Comparison of ENCODE assay signal across 11 mouse cellular contexts in genomic region chr2:157887275-157888025, GRCm38 (mm10). TPM values are rescaled to one million over a fixed set of nuclear protein-coding genes. Genes with fewer than 3 reads are reported as not detected.
DNase-seq lines count a peak whose midpoint lies in the region; ATAC-seq and TF ChIP-seq lines count a peak whose summit lies in the region.
"Had no signal": no experiment of that assay in that cellular context is flagged by ENCODE, and none has a peak within 500 bp of the region (broad histone marks: within the 10 kb centered on the region; RNA-seq: fewer than 3 reads in every experiment).

No protein-coding gene starts in this region.

- H3K9me3 ChIP-seq in forebrain, embryonic 14.5 days (replicated peaks; ENCODE audit: control insufficient read depth, low read length), result no peaks in the 10 kb centered on the region
- no peaks in the 10 kb centered on the region for H3K9me3 ChIP-seq in kidney, postnatal 0 days (replicated peaks; ENCODE audit: low read length)

- H3K27me3 ChIP-seq in forebrain, embryonic 14.5 days (replicated peaks; ENCODE audit: control insufficient read depth, insufficient read depth, low read length), result no peaks in the 10 kb centered on the region
- H3K27me3 ChIP-seq in kidney, postnatal 0 days (ENCODE audit: insufficient read depth, low read length), result no peaks in the 10 kb centered on the region

- H3K36me3 ChIP-seq in forebrain, embryonic 14.5 days (ENCODE audit: control insufficient read depth, insufficient read depth, low read length), result peaks cover 23% of the 10 kb centered on the region
- peaks cover 16% of the 10 kb centered on the region; the same call in 1 of the 2 replicates for H3K36me3 ChIP-seq in kidney, postnatal 0 days (ENCODE audit: insufficient read depth, low read length)

- peaks cover 13% of the 10 kb centered on the region for H3K4me1 ChIP-seq in forebrain, embryonic 14.5 days (ENCODE audit: control insufficient read depth, insufficient read depth, low read length)
- H3K4me1 ChIP-seq in kidney, postnatal 0 days (replicated peaks; ENCODE audit: insufficient read depth, low read length), result peaks cover 5% of the 10 kb centered on the region

- 0 out of 2 replicates have a peak, but pooled peaks have one; percentile 22 for ATAC-seq in common myeloid progenitor, adult 5-6 weeks (replicated peaks; ENCODE audit: low read depth, poor library complexity, severe bottlenecking)
- peak; percentile 48; the same call in 1 of the 2 replicates for ATAC-seq in forebrain, embryonic 14.5 days
- ATAC-seq in kidney, postnatal 0 days (replicated peaks; ENCODE audit: low FRiP score, low read depth), result no peak

- H3K4me3 ChIP-seq in forebrain, embryonic 14.5 days (ENCODE audit: low read depth, low read length), result no peak overlapping the region
- no peak overlapping the region for H3K4me3 ChIP-seq in kidney, postnatal 0 days (replicated peaks; ENCODE audit: low read depth, low read length)
- H3K4me3 ChIP-seq: erythroblast, embryonic 14.5 days had no signal

- H3K9ac ChIP-seq in forebrain, embryonic 14.5 days (ENCODE audit: low read length), result no peak overlapping the region; the same call in 1 of the 2 replicates
- H3K9ac ChIP-seq in kidney, postnatal 0 days (ENCODE audit: low read depth, low read length), result no peak overlapping the region

- H3K27ac ChIP-seq in forebrain, embryonic 14.5 days (ENCODE audit: low read depth, low read length), result peak overlapping the region; percentile 39
- no peak overlapping the region for H3K27ac ChIP-seq in kidney, postnatal 0 days

- no peak for TF ChIP-seq CTCF in kidney, postnatal 0 days (IDR thresholded peaks at IDR 0.05; ENCODE audit: low read depth)

- DNase-seq in forebrain, embryonic 14.5 days (ENCODE audit: low spot score), result peak; percentile 66
- peak; percentile 79 for DNase-seq in kidney, postnatal 0 days (ENCODE audit: low spot score)
- peak; percentile 46 for DNase-seq in neural tube, embryonic 10.5 days (ENCODE audit: extremely low spot score, low spot score)
- no peak for DNase-seq in layer of hippocampus, postnatal 25 days (ENCODE audit: extremely low spot score in 1 of 2, low spot score in 1 of 2)
- DNase-seq in left cerebral cortex, adult 8-10 months (ENCODE audit: low spot score in 2 of 2), result no peak
- no peak for DNase-seq in urinary bladder, postnatal 4 days (ENCODE audit: low spot score in 2 of 2)
- DNase-seq in T-cell, adult 2 months (ENCODE audit: low spot score), result no peak

- no peak overlapping the region for H3K4me2 ChIP-seq in forebrain, embryonic 14.5 days (ENCODE audit: low read length)
- H3K4me2 ChIP-seq in kidney, postnatal 0 days (ENCODE audit: low read length), result no peak overlapping the region

- WGBS in forebrain, embryonic 14.5 days, result 21% methylated on average over 10 of the region's 10 CpGs
- WGBS in kidney, postnatal 0 days, result 33% methylated on average over 10 of the region's 10 CpGs

RNA-seq across cellular contexts. Expression of gene Vstm2l, which starts 27.0 kb away (rescaled TPM):
- total RNA-seq in common myeloid progenitor, adult 5-6 weeks (2017), result not detected in 2 replicates
- 4.7 and 6.8 TPM in 2 replicates for polyA plus RNA-seq in forebrain, embryonic 14.5 days (2014; fragmentation: Nextera tagmentation; extraction: Ambion mirVana)
- 0.26 and 0.38 TPM in 2 replicates for polyA plus RNA-seq in kidney, postnatal 0 days (2015; fragmentation: Nextera tagmentation; extraction: Ambion mirVana)
- total RNA-seq in layer of hippocampus, postnatal 25 days (2021), result 100 to 1,000 TPM; 114 to 131 TPM
- total RNA-seq in left cerebral cortex, adult 8-10 months (2022), result 100 to 1,000 TPM; 131 to 164 (median 153) TPM
- polyA plus RNA-seq: erythroblast, embryonic 14.5 days; heart, postnatal 0 days; thymus, postnatal 0 days had no signal

Comparison
In these comparisons a context has a peak if more than half of its experiments do, and no peak if none do; other contexts are left out.
1. DNase-seq: peak in forebrain, embryonic 14.5 days (single experiment), kidney, postnatal 0 days (single experiment) and neural tube, embryonic 10.5 days (single experiment); none in layer of hippocampus, postnatal 25 days (0 of 2), left cerebral cortex, adult 8-10 months (0 of 2), urinary bladder, postnatal 4 days (0 of 2) and T-cell, adult 2 months (single experiment).
2. RNA of gene Vstm2l, which starts 27.0 kb away (total RNA-seq): 131 to 164 TPM in left cerebral cortex, adult 8-10 months and 114 to 131 TPM in layer of hippocampus, postnatal 25 days; not detected in common myeloid progenitor, adult 5-6 weeks; every median in the first group is over 100 times any median in the second.